Mouse (Mus musculus) heart, embryonic 13.5 days (tissue): ENCODE data around the gene Gm10135. TPM values are rescaled to one million over a fixed set of nuclear protein-coding genes. Genes with fewer than 3 reads are reported as not detected.
A peak's percentile ranks its signal among the peaks of the same experiment; 100 is the strongest.
"Not testable (repeated sequence)": the region's sequence is repeated elsewhere in the genome, so short reads cannot be mapped to it uniquely, and the experiment has no call there.

Source experiments
- ATAC-seq: fragments of 200-750 bp; cut with Nextera tagmentation; 2 replicates; pipeline ENCODE4 v1.8.0; 2017; ENCODE audit warnings: moderate TSS enrichment; ENCODE audit not compliant: insufficient number of reproducible peaks, low FRiP score, low TSS enrichment; ENCODE audit errors: extremely low read depth
- H3K27ac ChIP-seq: fragments of 300-500 bp; sonication (generic); replicated peaks from 2 replicates; pipeline ENCODE4 v1.5.1; 2015; ENCODE audit warnings: moderate library complexity, mild to moderate bottlenecking, inconsistent platforms
- H3K27me3 ChIP-seq: fragments of 300-500 bp; sonication (generic); replicated peaks from 2 replicates; pipeline ENCODE4 v1.6.1; 2015; ENCODE audit warnings: mild to moderate bottlenecking, inconsistent platforms
- H3K36me3 ChIP-seq: fragments of 300-500 bp; sonication (generic); 2 replicates; pipeline ENCODE4 v1.6.1; 2015; ENCODE audit warnings: mild to moderate bottlenecking, inconsistent platforms
- H3K4me1 ChIP-seq: fragments of 300-500 bp; sonication (generic); 2 replicates; pipeline ENCODE4 v1.6.1; 2015; ENCODE audit warnings: inconsistent platforms
- H3K4me2 ChIP-seq: fragments of 300-500 bp; sonication (generic); 2 replicates; pipeline ENCODE4 v1.6.1; 2015; ENCODE audit warnings: inconsistent platforms, mild to moderate bottlenecking, moderate library complexity
- H3K4me3 ChIP-seq: fragments of 300-500 bp; sonication (generic); 2 replicates; pipeline ENCODE4 v1.5.1; 2015; ENCODE audit warnings: moderate library complexity, mild to moderate bottlenecking, inconsistent platforms
- H3K9ac ChIP-seq: fragments of 300-500 bp; sonication (generic); 2 replicates; pipeline ENCODE4 v1.6.1; 2015; ENCODE audit warnings: inconsistent platforms, mild to moderate bottlenecking, moderate library complexity
- H3K9me3 ChIP-seq: fragments of 300-500 bp; sonication (generic); 2 replicates; pipeline ENCODE4 v1.6.1; 2016; ENCODE audit warnings: inconsistent platforms
- WGBS: fragments of 180-500 bp; shearing (Covaris S2); methylation state at CpG from one replicate; pipeline ENCODE4 v1.1.7; 2015; ENCODE audit warnings: mixed read lengths; 5-methylcytosine and 5-hydroxymethylcytosine counted together
- polyA plus RNA-seq: library from polyadenylated mRNA; unstranded; fragments of >200 nt; fragmentation: Nextera tagmentation; extraction: Ambion mirVana; gene quantifications from 2 replicates; pipeline ENCODE4 v1.2.1, GENCODE M21; 2015

Gene Gm10135
- not detected in 2 replicates for polyA plus RNA-seq

DNA sequence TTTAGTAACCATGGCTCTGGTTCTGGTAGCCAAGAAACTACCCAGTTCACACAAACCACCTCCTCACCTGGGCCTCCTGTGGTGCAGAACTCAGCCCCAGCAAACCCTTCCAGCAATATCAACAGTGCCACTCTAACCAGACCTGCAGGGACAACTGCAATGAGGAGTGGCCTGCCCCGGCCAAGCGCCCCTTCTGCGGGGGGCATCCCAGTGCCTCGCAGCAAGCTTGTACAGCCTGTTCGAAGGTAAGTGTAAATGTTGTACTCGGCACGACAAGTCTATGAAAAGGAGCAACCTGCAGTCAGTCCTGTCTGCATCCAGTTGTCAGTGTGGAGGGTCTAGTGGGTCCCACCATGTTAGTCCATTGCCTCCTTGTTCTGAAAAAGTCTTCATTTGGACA lies at the start of gene Gm10135:
Gm10135 (minus strand) TSS at position 101 of the 400 bp plus-strand sequence.
- Histone ChIP-seq H3K36me3 (peaks cover 81% of the 10 kb centered on the region), H3K27ac (no peak within 1 kb of the TSS), H3K4me3 (no peak within 1 kb of the TSS), H3K4me2 (no peak within 1 kb of the TSS), H3K4me1 (peaks cover 11% of the 10 kb centered on the region), H3K27me3 (no peaks in the 10 kb centered on the region), H3K9ac (no peak within 1 kb of the TSS), H3K9me3 (no peaks in the 10 kb centered on the region)
- WGBS, result 95% methylated on average over 7 of the region's 7 CpGs
- ATAC-seq, result no peak

DNA sequence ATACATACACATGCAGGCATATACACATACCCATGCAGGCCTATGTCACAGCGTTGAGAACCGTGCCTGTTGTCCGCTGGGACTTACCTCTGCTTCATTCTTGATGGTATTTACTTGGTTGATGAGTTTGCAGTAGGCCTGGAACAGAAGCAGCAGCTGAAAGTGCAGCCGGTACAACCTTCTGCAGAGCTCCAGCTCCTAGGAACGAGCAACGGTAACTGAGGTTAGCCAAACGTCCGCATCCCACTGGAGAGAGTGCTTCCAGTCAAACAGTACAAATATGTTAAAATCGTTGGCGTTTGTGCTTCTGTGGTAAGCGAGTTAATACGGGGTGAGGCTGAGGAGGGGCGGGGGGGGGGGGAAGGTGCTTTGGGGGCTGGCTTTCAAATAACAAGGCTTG lies 49.3 kb upstream of the Gm10135 start:
- H3K9ac ChIP-seq, result no peak overlapping the region
- H3K27me3 ChIP-seq, result no peaks in the 10 kb centered on the region
- no peak overlapping the region for H3K27ac ChIP-seq
- H3K36me3 ChIP-seq, result peaks cover 71% of the 10 kb centered on the region
- ATAC-seq, result no peak
- WGBS, result 94% methylated on average over 13 of the region's 13 CpGs
- H3K4me3 ChIP-seq, result no peak overlapping the region
- no peaks in the 10 kb centered on the region for H3K9me3 ChIP-seq
- H3K4me1 ChIP-seq, result peaks cover 7% of the 10 kb centered on the region
- no peak overlapping the region for H3K4me2 ChIP-seq

DNA sequence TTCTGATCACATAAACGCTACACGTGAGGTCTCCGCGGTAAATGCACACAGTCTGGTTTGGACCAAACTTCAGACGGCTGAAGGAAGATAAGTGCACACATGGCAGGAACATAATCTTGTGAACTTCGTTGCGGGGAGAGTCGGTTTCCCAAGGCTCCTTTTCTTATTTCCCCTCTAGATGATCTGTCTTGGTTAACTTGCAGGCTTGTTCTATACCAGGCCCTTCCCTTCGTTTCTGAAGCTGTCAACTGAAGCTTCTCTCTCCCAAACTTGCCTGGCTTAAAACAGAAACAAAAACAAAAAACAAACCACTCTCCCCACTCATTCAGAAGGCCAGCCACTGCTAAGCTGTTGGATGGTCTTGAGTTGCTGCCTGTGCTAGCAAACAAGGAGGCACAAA lies 40.2 kb upstream of the Gm10135 start:
- ATAC-seq, result no peak
- Histone ChIP-seq H3K4me1 (peaks cover 9% of the 10 kb centered on the region), H3K27me3 (peaks cover 49% of the 10 kb centered on the region), H3K4me2 (no peak overlapping the region), H3K27ac (no peak overlapping the region), H3K4me3 (no peak overlapping the region), H3K36me3 (no peaks in the 10 kb centered on the region), H3K9ac (no peak overlapping the region), H3K9me3 (no peaks in the 10 kb centered on the region)
- WGBS, result 43% methylated on average over 9 of the region's 9 CpGs

DNA sequence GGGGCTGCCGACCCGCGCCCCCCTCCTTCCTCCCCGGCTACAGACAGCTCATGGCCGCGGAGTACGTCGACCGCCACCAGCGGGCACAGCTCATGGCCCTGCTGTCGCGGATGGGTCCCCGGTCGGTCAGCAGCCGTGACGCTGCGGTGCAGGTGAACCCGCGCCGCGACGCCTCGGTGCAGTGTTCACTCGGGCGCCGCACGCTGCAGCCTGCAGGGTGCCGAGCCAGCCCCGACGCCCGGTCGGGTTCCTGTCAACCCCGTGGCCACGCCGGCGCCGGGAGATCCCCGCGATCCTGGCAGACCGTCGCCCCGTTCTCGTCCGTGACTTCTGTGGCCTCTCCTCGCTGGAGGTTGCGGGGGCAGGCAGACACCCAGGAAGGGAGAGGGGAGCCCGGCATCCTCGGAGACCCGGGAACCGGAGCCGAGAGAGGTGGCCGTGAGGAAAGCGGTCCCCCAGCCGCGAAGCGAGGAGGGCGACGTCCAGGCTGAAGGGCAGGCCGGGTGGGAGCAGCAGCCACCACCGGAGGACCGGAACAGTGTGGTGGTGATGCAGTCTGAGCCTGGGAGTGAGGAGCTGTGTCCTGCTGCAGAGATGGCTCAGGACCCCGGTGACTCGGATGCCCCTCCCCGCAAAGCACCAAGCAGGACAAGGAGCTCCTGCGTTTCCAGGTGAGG lies 39.2 kb upstream of the Gm10135 start:
- H3K4me3 ChIP-seq, result peak overlapping the region; percentile 57
- peaks cover 50% of the 10 kb centered on the region for H3K27me3 ChIP-seq
- H3K4me2 ChIP-seq, result peak overlapping the region; percentile 83
- 1% methylated on average over 53 of the region's 65 CpGs for WGBS
- not testable (repeated sequence) for H3K27ac ChIP-seq, H3K4me1 ChIP-seq, ATAC-seq, H3K36me3 ChIP-seq, H3K9me3 ChIP-seq
- peak overlapping the region; percentile 76 for H3K9ac ChIP-seq

DNA sequence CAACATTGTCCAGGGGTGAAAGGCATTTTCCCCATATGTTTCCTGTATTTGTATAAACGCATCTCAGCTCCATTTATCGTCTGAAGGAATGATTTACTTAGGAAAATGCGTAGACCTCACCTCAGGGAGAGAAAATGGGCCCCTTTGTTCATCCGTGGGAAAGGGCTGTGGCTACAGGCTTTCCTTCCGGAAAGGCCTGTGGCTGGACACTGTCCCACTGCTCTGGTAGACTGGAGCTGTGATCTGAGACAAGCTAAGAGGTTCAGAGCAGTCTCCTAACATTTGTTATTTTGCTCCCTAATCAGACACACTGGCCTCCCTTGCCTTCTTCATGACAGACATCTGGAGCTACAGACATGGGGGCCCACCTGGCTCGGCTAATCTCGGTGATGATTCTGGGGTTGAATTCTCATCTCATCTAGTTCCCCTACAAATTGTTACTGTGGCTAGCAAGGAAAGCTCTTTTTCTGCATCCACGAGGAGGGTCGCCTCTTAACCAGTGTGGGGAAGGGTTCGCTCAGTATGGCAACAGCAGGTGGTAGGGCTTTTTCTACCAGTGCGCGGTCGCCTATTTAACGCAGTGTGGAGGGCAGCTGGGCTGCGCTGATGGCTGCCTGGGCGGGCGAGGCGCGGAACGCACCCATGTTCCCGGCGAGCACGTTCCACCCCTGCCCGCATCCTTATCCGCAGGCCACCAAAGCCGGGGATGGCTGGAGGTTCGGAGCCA lies 38.5 kb upstream of the Gm10135 start:
- H3K36me3 ChIP-seq, H3K9ac ChIP-seq, H3K4me1 ChIP-seq, H3K27ac ChIP-seq, H3K9me3 ChIP-seq, ATAC-seq: not testable (repeated sequence)
- peaks cover 57% of the 10 kb centered on the region for H3K27me3 ChIP-seq
- H3K4me3 ChIP-seq, result peak overlapping the region; percentile 57
- 20% methylated on average over 26 of the region's 27 CpGs for WGBS
- peak overlapping the region; percentile 83 for H3K4me2 ChIP-seq

DNA sequence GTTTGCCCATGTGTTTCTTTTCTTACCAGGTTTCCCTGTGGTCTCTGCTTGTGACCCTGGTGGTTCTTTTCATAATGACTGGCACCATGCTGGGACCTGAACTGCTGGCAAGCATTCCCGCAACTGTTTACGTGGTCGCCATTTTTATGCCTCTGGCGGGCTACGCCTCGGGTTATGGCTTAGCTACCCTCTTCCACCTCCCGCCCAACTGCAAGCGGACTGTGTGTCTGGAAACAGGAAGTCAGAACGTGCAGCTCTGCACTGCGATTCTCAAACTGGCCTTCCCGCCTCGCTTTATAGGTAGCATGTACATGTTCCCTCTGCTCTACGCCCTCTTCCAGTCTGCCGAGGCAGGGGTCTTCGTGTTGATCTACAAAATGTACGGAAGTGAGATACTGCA lies 37.3 kb upstream of the Gm10135 start:
- H3K36me3 ChIP-seq, H3K27ac ChIP-seq, ATAC-seq, H3K9me3 ChIP-seq, H3K4me2 ChIP-seq, H3K9ac ChIP-seq, H3K4me3 ChIP-seq: not testable (repeated sequence)
- peaks cover 64% of the 10 kb centered on the region for H3K27me3 ChIP-seq
- H3K4me1 ChIP-seq, result peaks cover 13% of the 10 kb centered on the region
- WGBS, result 80% methylated on average over 14 of the region's 16 CpGs

DNA sequence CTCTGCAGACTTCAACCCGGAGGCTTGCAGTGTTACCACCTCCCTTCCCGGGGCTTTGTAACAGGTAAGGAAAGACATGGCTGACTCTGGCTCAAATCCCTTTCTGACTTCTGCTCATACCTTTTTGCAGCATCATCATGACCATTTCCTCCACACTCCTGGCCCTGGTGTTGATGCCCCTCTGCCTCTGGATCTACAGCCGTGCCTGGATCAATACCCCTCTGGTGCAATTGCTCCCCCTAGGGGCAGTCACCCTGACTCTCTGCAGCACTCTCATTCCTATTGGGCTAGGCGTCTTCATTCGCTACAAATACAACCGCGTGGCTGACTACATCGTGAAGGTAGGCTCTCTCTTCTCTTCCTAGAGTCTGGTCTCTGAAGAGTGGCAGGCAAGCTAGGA lies 33.7 kb upstream of the Gm10135 start:
- H3K9ac ChIP-seq, ATAC-seq, H3K4me2 ChIP-seq, H3K9me3 ChIP-seq, H3K36me3 ChIP-seq, H3K27ac ChIP-seq, H3K4me3 ChIP-seq, H3K4me1 ChIP-seq: not testable (repeated sequence)
- 41% methylated on average over 8 of the region's 8 CpGs for WGBS
- H3K27me3 ChIP-seq, result peaks cover 63% of the 10 kb centered on the region

DNA sequence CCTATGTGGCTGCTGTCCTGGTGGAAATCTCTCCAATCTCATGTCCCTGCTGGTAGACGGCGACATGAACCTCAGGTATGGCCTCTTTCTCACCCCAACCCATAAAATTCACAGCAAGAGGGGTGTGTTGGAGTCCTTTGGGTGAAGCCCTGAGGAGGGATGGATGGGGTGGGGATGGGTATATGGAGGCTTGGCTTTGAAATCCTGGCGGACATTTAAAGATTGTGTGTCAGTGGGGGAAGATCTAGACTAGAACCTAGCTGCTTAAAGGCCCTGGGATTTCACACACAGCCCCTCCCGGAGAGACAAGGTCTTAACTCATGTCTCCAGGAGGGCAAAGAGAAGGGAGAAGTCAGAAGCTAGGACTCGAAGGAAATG lies 33.1 kb upstream of the Gm10135 start:
- H3K4me1 ChIP-seq, result peaks cover 7% of the 10 kb centered on the region
- 27% methylated on average over 5 of the region's 5 CpGs for WGBS
- peak overlapping the region; percentile 89 for H3K4me2 ChIP-seq
- H3K9ac ChIP-seq, result no peak overlapping the region
- no peaks in the 10 kb centered on the region for H3K36me3 ChIP-seq
- no peak for ATAC-seq
- peak overlapping the region; percentile 56 for H3K4me3 ChIP-seq
- H3K27ac ChIP-seq, result no peak overlapping the region
- H3K27me3 ChIP-seq, result peaks cover 57% of the 10 kb centered on the region
- no peaks in the 10 kb centered on the region for H3K9me3 ChIP-seq

DNA sequence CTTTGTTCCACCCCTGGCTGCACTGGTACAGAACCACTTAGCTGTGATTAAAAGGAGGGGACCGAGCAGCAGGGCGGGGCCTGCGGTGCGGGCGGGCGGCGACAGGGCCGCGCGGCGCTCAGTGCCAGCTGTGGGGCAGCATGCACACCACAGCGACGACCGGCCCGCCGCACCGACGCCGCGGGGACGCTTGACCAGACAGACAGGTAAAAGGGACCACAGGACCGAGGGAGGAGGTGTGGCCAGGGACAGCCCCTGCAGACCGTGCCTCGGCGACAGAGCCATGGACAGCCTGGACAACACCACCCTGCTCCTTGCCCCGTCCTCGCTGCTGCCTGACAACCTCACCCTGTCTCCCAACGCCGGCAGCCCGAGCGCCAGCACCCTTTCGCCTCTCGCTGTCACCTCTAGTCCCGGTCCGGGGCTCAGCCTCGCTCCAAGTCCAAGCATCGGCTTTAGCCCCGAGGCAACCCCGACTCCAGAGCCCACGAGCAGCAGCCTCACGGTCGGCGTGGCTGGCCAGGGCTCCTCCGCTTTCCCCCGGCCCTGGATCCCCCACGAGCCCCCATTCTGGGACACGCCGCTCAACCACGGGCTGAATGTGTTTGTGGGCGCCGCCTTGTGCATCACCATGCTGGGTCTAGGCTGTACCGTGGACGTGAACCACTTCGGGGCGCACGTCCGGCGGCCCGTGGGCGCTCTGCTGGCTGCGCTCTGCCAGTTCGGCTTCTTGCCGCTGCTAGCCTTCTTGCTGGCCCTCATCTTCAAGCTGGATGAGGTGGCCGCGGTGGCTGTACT lies 32.5 kb upstream of the Gm10135 start, which contains the start of gene Slc10a4:
Slc10a4 (plus strand) TSS at position 100 of the 798 bp plus-strand sequence.
- Histone ChIP-seq H3K27me3 (peaks cover 53% of the 10 kb centered on the region), H3K9ac (peak within 1 kb of the TSS; percentile 70), H3K27ac (no peak within 1 kb of the TSS), H3K4me1 (peaks cover 7% of the 10 kb centered on the region), H3K4me2 (peak within 1 kb of the TSS; percentile 89), H3K4me3 (peak within 1 kb of the TSS; percentile 56), H3K36me3 (no peaks in the 10 kb centered on the region), H3K9me3 (no peaks in the 10 kb centered on the region)
- WGBS, result 5% methylated on average over 64 of the region's 65 CpGs
- ATAC-seq, result no peak

DNA sequence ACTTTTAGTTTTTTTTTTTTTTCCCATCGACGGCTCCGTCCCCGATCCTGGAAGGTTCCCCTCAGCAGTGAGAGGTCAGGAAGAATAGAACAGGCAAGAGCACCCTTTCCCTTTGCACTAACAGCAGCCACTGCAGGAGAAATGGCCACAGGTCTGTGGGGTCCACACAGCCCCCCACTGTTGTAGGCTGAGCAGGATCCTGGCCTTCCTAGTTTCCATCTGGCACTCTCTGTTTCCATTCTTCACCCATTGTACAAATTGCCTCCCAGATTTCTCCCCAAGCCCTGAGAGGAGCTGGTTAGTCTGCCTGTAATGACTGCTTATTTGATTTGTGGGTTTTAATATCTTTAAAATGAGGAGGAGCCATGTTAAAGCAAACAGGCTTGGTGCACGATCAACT lies 29.5 kb upstream of the Gm10135 start:
- ATAC-seq, result no peak
- Histone ChIP-seq H3K4me1 (peaks cover 7% of the 10 kb centered on the region), H3K9me3 (no peaks in the 10 kb centered on the region), H3K36me3 (no peaks in the 10 kb centered on the region), H3K27ac (no peak overlapping the region), H3K4me2 (no peak overlapping the region), H3K9ac (no peak overlapping the region), H3K27me3 (peaks cover 46% of the 10 kb centered on the region), H3K4me3 (no peak overlapping the region)
- 85% methylated on average over 5 of the region's 5 CpGs for whole genome bisulfite sequencing

DNA sequence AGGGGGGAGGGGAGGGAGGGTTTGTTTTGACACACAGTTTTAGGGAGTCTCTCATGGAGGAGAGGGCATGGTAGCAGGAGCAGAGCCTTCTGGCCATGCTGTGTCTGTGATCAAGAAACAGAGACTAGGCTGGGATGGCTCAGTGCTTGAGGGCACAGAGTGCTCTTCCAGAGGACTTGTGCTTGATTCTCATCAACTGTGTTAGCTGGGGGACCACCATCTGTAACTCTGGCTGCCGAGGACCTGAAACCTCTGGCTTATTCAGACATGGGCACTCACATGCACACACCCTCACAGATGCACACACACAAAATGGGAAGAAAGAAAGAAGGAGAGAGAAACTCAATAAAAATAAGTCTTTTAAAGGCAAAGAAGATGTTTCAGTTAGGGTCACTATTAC lies 24.0 kb upstream of the Gm10135 start:
- not testable (repeated sequence) for H3K9ac ChIP-seq, H3K4me2 ChIP-seq, H3K27me3 ChIP-seq, ATAC-seq, H3K9me3 ChIP-seq, H3K27ac ChIP-seq, H3K4me1 ChIP-seq, H3K4me3 ChIP-seq, H3K36me3 ChIP-seq
- 65% methylated on average over 1 of the region's 1 CpGs for WGBS
